Mouse (Mus musculus): ENCODE data around the gene Emc9.

GRCm38 (mm10) chr14:55589271-55589670 lies 4.2 kb upstream of the Emc9 start:
- TF ChIP-seq CTCF (IDR thresholded peaks at IDR 0.05; ENCODE audit: borderline replicate concordance, extremely low read depth, insufficient read depth, insufficient read length) = no peak
- no peak for TF ChIP-seq POLR2A (IDR thresholded peaks at IDR 0.05; ENCODE audit: borderline replicate concordance, extremely low read depth, insufficient read depth, insufficient read length, poor library complexity, severe bottlenecking)
